In the genomic region with DNA sequence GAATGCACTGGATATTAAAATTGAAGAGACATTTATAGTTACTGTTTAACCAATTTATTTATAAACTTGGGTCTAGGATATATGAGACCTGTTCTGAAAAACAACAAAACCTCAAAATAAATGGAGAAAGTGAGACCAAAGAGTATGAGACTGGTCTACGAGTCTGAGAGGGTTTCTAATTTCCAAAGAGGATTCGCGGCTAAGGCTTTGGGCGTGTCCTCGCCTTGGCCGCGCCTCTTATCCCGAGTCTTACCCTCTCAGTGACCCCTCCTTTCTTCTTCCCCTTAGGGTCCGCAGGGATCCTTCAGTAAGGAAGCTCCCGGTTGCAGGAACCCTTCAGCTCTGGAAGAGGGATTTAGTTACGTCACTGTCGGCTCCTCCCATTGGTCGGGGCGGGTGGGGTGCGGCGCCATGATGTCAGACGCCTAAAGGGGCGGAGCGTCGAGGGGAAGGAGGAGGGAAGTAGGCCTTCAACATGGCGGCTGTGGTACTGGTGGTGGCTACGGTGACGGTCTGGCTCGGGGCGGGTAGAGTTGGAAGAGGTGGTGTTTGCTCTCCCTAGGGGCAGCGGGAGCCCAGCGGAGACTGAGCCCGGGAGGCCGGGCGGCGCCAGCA, we compare ENCODE assay signal across 7 mouse cellular contexts. TPM values are rescaled to one million over a fixed set of nuclear protein-coding genes. Genes with fewer than 3 reads are reported as not detected.
DNase-seq lines count a peak whose midpoint lies in the region; ATAC-seq lines count a peak whose summit lies in the region.

Ubap1 (plus strand) TSS at position 413 of the 615 bp plus-strand sequence.

- H3K9me3 ChIP-seq in embryonic facial prominence, embryonic 11.5 days (replicated peaks; ENCODE audit: control insufficient read depth, low read length) = no peaks in the 10 kb centered on the region
- no peaks in the 10 kb centered on the region for H3K9me3 ChIP-seq in limb, embryonic 10.5 days (replicated peaks)
- H3K9me3 ChIP-seq in midbrain, embryonic 13.5 days = no peaks in the 10 kb centered on the region

- peak within 1 kb of the TSS; percentile 34 for H3K4me2 ChIP-seq in embryonic facial prominence, embryonic 11.5 days (ENCODE audit: low read depth, low read length)
- H3K4me2 ChIP-seq in midbrain, embryonic 13.5 days (replicated peaks) = peak within 1 kb of the TSS; percentile 70

- peak; percentile 97 for DNase-seq in adrenal gland, postnatal 14 days
- DNase-seq in embryonic facial prominence, embryonic 11.5 days (ENCODE audit: low spot score) = peak; percentile 99
- DNase-seq in kidney, adult 11 months = peak; percentile 94
- peak; percentile 96 for DNase-seq in limb, embryonic 10.5 days (ENCODE audit: low spot score)
- DNase-seq in spleen, adult 12 weeks (ENCODE audit: low spot score) = peak; percentile 86

- H3K27ac ChIP-seq in embryonic facial prominence, embryonic 11.5 days (replicated peaks; ENCODE audit: low read depth, low read length) = peak within 1 kb of the TSS; percentile 63
- H3K27ac ChIP-seq in limb, embryonic 10.5 days = peak within 1 kb of the TSS; percentile 95
- peak within 1 kb of the TSS; percentile 96 for H3K27ac ChIP-seq in midbrain, embryonic 13.5 days

- H3K9ac ChIP-seq in embryonic facial prominence, embryonic 11.5 days (replicated peaks; ENCODE audit: low read length) = peak within 1 kb of the TSS; percentile 69
- H3K9ac ChIP-seq in midbrain, embryonic 13.5 days (replicated peaks) = peak within 1 kb of the TSS; percentile 88

- under 1% methylated on average over 31 of the region's 31 CpGs for WGBS in embryonic facial prominence, embryonic 11.5 days
- WGBS in limb, embryonic 10.5 days = under 1% methylated on average over 31 of the region's 31 CpGs
- WGBS in midbrain, embryonic 13.5 days = under 1% methylated on average over 31 of the region's 31 CpGs

- peaks cover 3% of the 10 kb centered on the region; the same call in 1 of the 2 replicates for H3K36me3 ChIP-seq in embryonic facial prominence, embryonic 11.5 days (replicated peaks; ENCODE audit: control insufficient read depth, insufficient read depth, low read depth, low read length)
- H3K36me3 ChIP-seq in limb, embryonic 10.5 days = peaks cover 25% of the 10 kb centered on the region
- H3K36me3 ChIP-seq in midbrain, embryonic 13.5 days = peaks cover 11% of the 10 kb centered on the region

- no peaks in the 10 kb centered on the region for H3K4me1 ChIP-seq in embryonic facial prominence, embryonic 11.5 days (ENCODE audit: control insufficient read depth, insufficient read depth, low read length)
- peaks cover 13% of the 10 kb centered on the region; the same call in 1 of the 2 replicates for H3K4me1 ChIP-seq in limb, embryonic 10.5 days
- H3K4me1 ChIP-seq in midbrain, embryonic 13.5 days (replicated peaks) = peaks cover 14% of the 10 kb centered on the region

- peak within 1 kb of the TSS; percentile 79 for H3K4me3 ChIP-seq in embryonic facial prominence, embryonic 11.5 days (ENCODE audit: low read depth, low read length)
- H3K4me3 ChIP-seq in limb, embryonic 10.5 days = peak within 1 kb of the TSS; percentile 88
- peak within 1 kb of the TSS; percentile 72 for H3K4me3 ChIP-seq in midbrain, embryonic 13.5 days (replicated peaks)

- peak; percentile 98 for ATAC-seq in embryonic facial prominence, embryonic 11.5 days (replicated peaks; ENCODE audit: insufficient number of reproducible peaks, low FRiP score, low TSS enrichment, low read depth)
- ATAC-seq in granulocyte monocyte progenitor cell, adult 5-6 weeks (replicated peaks; ENCODE audit: poor library complexity, severe bottlenecking) = peak; percentile 94
- peak; percentile 97 for ATAC-seq in midbrain, embryonic 13.5 days

- no peaks in the 10 kb centered on the region for H3K27me3 ChIP-seq in embryonic facial prominence, embryonic 11.5 days (ENCODE audit: control insufficient read depth, insufficient read depth, low read length)
- H3K27me3 ChIP-seq in limb, embryonic 10.5 days (ENCODE audit: low read depth, poor library complexity, severe bottlenecking) = no peaks in the 10 kb centered on the region
- no peaks in the 10 kb centered on the region for H3K27me3 ChIP-seq in midbrain, embryonic 13.5 days

RNA-seq across cellular contexts. Expression of gene Ubap1, which starts in this region (rescaled TPM):
- total RNA-seq in adrenal gland, postnatal 14 days (2021) = 38.5 and 52.1 TPM in 2 replicates
- 69.2 and 80.3 TPM in 2 replicates for polyA plus RNA-seq in embryonic facial prominence, embryonic 11.5 days (2014; fragmentation: Nextera tagmentation; extraction: Ambion mirVana)
- total RNA-seq in granulocyte monocyte progenitor cell, adult 5-6 weeks (2014; fragmentation: Nextera tagmentation) = 16.7 and 35.6 TPM in 2 replicates
- total RNA-seq in granulocyte monocyte progenitor cell, adult 5-6 weeks (2017) = 20.5 and 28.2 TPM in 2 replicates
- polyA plus RNA-seq in limb, embryonic 10.5 days (2016; fragmentation: Nextera tagmentation; extraction: Ambion mirVana) = 58.6 and 59.4 TPM in 2 replicates
- polyA plus RNA-seq in midbrain, embryonic 13.5 days (2015; fragmentation: Nextera tagmentation; extraction: Ambion mirVana) = 74.5 and 76.9 TPM in 2 replicates

Comparison
In these comparisons a context has a peak if more than half of its experiments do, and no peak if none do; other contexts are left out.
1. Peak in every context shown above with its lines: DNase-seq, ATAC-seq, H3K4me3 ChIP-seq and H3K27ac ChIP-seq.